Mouse (Mus musculus): ENCODE data around the gene Arhgef28. TPM values are rescaled to one million over a fixed set of nuclear protein-coding genes. Genes with fewer than 3 reads are reported as not detected.

Arhgef28 gene
- total and polyA plus RNA-seq, 3 experiments = 0.11 TPM; not detected in 2

DNA sequence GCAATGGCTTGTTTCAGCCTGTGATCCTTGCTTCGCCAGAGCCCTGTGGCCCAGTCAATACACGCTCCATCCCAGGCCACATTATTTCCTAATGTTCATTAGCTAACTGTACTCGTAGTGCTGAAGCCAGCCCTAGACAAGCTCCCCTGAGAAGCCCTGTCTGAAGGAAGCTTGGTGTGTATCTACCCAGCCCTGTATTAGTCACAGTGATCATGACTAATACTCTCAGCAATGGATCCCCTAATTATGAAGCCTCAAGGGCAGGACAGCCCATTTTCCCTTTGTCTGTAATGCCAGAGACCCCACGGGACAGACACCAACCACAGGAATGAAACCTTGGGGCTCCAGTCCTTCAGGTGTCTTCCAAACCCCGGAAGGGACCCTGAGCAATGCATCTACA, 73.3 kb downstream of the Arhgef28 start:
- no peaks in the 10 kb centered on the region for H3K9me3 ChIP-seq (replicated peaks)
- no peak for DNase-seq (ENCODE audit: low spot score)
- TF ChIP-seq GATA1 (IDR thresholded peaks at IDR 0.05; ENCODE audit: borderline replicate concordance, low read length) (no peak), GATA2 (IDR thresholded peaks at IDR 0.05; ENCODE audit: borderline replicate concordance, low read depth, low read length) (no peak), POLR2AphosphoS5 (IDR thresholded peaks at IDR 0.05; ENCODE audit: insufficient replicate concordance, low read depth, low read length) (no peak), TAL1 (conservative IDR thresholded peaks at IDR 0.05; ENCODE audit: low read depth, low read length) (no peak), CTCF (IDR thresholded peaks at IDR 0.05; ENCODE audit: low read depth, low read length) (no peak)

DNA sequence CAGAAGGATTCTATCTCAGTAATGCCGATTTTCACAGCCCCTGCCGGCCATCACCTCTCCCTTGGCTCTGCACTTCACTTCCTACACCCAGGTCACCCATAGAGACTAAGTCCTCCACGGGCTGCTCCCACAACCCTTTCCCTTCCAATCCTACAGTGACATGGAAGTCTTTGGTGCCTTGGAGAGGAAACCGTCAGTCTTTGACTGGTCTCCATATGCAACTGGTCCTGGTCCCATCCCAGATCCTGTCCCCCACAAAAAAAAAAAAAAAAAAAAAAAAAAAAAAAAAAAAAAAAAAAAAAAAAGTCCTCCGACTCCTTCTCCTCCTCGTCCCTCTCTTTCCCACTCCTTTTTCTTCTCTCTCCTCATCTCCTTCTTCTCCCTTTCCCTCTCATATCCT, 74.0 kb downstream of the Arhgef28 start:
- Histone ChIP-seq H3K4me1 (ENCODE audit: insufficient read depth, low read depth, low read length) (no peaks in the 10 kb centered on the region), H3K9me3 (replicated peaks) (no peaks in the 10 kb centered on the region), H3K36me3 (replicated peaks) (no peaks in the 10 kb centered on the region), H3K27me3 (ENCODE audit: insufficient read depth, low read length) (no peaks in the 10 kb centered on the region), H3K4me3 (ENCODE audit: low read depth, low read length) (no peak overlapping the region)
- no peak for ATAC-seq (ENCODE audit: extremely low read depth, insufficient number of reproducible peaks, low FRiP score, poor library complexity, severe bottlenecking)
- TF ChIP-seq TAL1 (conservative IDR thresholded peaks at IDR 0.05; ENCODE audit: low read depth, low read length) (no peak), GATA2 (IDR thresholded peaks at IDR 0.05; ENCODE audit: borderline replicate concordance, low read depth, low read length) (no peak), POLR2AphosphoS5 (IDR thresholded peaks at IDR 0.05; ENCODE audit: insufficient replicate concordance, low read depth, low read length) (no peak), CTCF (IDR thresholded peaks at IDR 0.05; ENCODE audit: low read depth, low read length) (no peak), GATA1 (IDR thresholded peaks at IDR 0.05; ENCODE audit: borderline replicate concordance, low read length) (no peak)
- DNase-seq (ENCODE audit: low spot score) = no peak

More for the DNA sequence above, 73.3 kb downstream of the Arhgef28 start:
- no peaks in the 10 kb centered on the region for H3K4me1 ChIP-seq (ENCODE audit: insufficient read depth, low read depth, low read length)
- ATAC-seq (ENCODE audit: extremely low read depth, insufficient number of reproducible peaks, low FRiP score, poor library complexity, severe bottlenecking) = no peak
- no peak overlapping the region for H3K4me3 ChIP-seq (ENCODE audit: low read depth, low read length)
- no peaks in the 10 kb centered on the region for H3K27me3 ChIP-seq (ENCODE audit: insufficient read depth, low read length)
- H3K36me3 ChIP-seq (replicated peaks) = no peaks in the 10 kb centered on the region

DNA sequence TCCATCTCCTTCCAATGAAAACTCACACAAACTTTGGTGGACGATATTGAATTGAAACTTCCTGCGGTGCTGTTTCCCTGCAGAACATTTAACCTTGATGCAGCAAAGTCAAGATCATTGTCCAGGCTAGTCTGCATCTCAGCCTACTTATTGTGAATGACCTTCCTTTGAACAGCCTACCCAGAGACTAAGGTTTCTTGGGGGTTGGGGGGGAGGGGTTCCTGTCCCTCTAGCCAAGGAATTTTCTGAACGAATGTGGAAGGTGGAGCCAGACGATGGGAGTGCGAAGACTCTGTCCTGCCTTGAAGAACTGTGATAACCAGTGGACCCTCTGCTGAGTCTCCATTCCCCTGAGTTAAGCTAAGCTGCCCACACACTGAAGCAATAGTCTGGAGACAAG, 80.6 kb downstream of the Arhgef28 start:
- DNase-seq (ENCODE audit: low spot score) = no peak
- no peak for TF ChIP-seq GATA2 (IDR thresholded peaks at IDR 0.05; ENCODE audit: borderline replicate concordance, low read depth, low read length)
- H3K4me3 ChIP-seq (ENCODE audit: low read depth, low read length) = no peak overlapping the region
- no peaks in the 10 kb centered on the region for H3K9me3 ChIP-seq (replicated peaks)
- H3K36me3 ChIP-seq (replicated peaks) = no peaks in the 10 kb centered on the region
- H3K4me1 ChIP-seq (ENCODE audit: insufficient read depth, low read depth, low read length) = no peaks in the 10 kb centered on the region
- ATAC-seq (ENCODE audit: extremely low read depth, insufficient number of reproducible peaks, low FRiP score, poor library complexity, severe bottlenecking) = no peak
- H3K27me3 ChIP-seq (ENCODE audit: insufficient read depth, low read length) = peaks cover 18% of the 10 kb centered on the region

DNA sequence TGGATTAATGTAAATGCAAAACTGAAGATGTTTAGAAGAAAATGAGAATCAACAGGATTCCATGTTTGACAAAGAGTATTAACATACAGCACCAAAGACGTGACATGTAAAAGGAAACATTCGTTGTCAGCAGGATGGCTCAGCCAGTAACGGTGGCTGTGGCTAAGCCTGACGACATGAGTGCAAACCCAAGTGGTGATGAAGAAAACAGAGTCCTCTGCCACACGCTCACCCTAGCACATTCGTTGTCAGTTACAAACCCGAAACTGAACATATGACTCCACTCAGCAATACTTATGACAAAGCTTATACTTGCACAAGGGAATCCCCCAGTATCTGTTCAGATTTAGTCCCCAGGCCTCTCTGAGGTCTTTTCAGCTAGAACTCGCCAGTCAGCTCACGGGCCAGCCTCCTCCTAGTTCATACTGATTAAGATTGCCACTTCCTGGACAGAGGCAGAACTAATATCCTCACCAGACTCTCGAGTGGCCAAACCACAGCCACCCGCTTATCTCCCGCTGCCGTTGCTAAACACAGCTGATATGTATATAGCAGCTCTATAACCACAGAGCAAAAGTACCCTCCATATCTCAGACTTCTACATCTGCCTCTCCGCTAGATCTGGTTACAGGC, 82.0 kb downstream of the Arhgef28 start:
- no peak for ATAC-seq (ENCODE audit: extremely low read depth, insufficient number of reproducible peaks, low FRiP score, poor library complexity, severe bottlenecking)
- no peaks in the 10 kb centered on the region for H3K4me1 ChIP-seq (ENCODE audit: insufficient read depth, low read depth, low read length)
- TF ChIP-seq POLR2AphosphoS5 (IDR thresholded peaks at IDR 0.05; ENCODE audit: insufficient replicate concordance, low read depth, low read length) (no peak), CTCF (IDR thresholded peaks at IDR 0.05; ENCODE audit: low read depth, low read length) (no peak)
- no peaks in the 10 kb centered on the region for H3K9me3 ChIP-seq (replicated peaks)
- no peak for DNase-seq (ENCODE audit: low spot score)
- H3K36me3 ChIP-seq (replicated peaks) = no peaks in the 10 kb centered on the region
- no peak overlapping the region for H3K4me3 ChIP-seq (ENCODE audit: low read depth, low read length)
- H3K27me3 ChIP-seq (ENCODE audit: insufficient read depth, low read length) = peaks cover 18% of the 10 kb centered on the region

DNA sequence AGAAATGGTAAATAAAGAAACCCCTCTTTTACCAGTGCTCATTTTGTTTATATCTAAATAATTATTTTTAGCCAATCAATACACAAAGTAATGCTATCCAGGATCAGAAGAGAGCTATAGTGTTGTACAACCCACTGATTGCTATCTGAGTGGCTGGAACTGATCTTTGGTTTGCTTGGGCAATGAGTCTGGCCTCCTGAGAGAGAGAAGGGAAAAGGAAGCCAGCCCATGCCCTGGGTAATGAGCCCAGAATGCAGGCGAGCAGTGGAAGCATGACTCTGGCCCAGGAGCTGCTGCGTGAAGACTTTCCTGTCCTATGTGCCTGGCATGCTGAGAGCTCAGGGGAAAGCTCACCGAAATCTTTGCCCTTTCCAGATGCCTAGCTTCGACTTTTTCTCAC, 83.5 kb downstream of the Arhgef28 start:
- TF ChIP-seq GATA1 (IDR thresholded peaks at IDR 0.05; ENCODE audit: borderline replicate concordance, low read length) (no peak), GATA2 (IDR thresholded peaks at IDR 0.05; ENCODE audit: borderline replicate concordance, low read depth, low read length) (no peak), CTCF (IDR thresholded peaks at IDR 0.05; ENCODE audit: low read depth, low read length) (no peak)
- ATAC-seq (ENCODE audit: extremely low read depth, insufficient number of reproducible peaks, low FRiP score, poor library complexity, severe bottlenecking) = no peak
- H3K27me3 ChIP-seq (ENCODE audit: insufficient read depth, low read length) = peaks cover 18% of the 10 kb centered on the region

DNA sequence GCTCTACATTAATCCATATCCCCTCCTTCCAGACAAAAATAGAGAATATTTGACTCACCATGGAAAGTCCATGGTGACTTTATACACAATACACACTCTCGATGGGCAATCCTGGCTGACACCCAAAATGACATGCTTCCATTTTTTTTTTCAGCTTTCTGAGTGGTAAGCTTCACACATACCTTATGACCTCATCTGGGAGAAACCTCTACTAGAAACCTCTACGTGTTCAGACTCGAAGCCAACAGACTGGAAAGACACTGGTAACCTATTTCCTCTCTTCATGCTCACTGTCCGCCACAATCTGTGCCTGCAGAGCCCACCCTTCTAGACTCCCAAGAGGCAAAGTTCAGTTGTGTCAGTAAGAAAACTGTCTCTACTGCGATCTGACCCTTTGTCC, 84.2 kb downstream of the Arhgef28 start:
- H3K27me3 ChIP-seq (ENCODE audit: insufficient read depth, low read length) = peaks cover 18% of the 10 kb centered on the region
- H3K9me3 ChIP-seq (replicated peaks) = no peaks in the 10 kb centered on the region
- TF ChIP-seq GATA1 (IDR thresholded peaks at IDR 0.05; ENCODE audit: borderline replicate concordance, low read length) (no peak), GATA2 (IDR thresholded peaks at IDR 0.05; ENCODE audit: borderline replicate concordance, low read depth, low read length) (no peak), TAL1 (conservative IDR thresholded peaks at IDR 0.05; ENCODE audit: low read depth, low read length) (no peak), CTCF (IDR thresholded peaks at IDR 0.05; ENCODE audit: low read depth, low read length) (no peak), POLR2AphosphoS5 (IDR thresholded peaks at IDR 0.05; ENCODE audit: insufficient replicate concordance, low read depth, low read length) (no peak)
- H3K36me3 ChIP-seq (replicated peaks) = no peaks in the 10 kb centered on the region
- no peak overlapping the region for H3K4me3 ChIP-seq (ENCODE audit: low read depth, low read length)
- ATAC-seq (ENCODE audit: extremely low read depth, insufficient number of reproducible peaks, low FRiP score, poor library complexity, severe bottlenecking) = no peak
- H3K4me1 ChIP-seq (ENCODE audit: insufficient read depth, low read depth, low read length) = no peaks in the 10 kb centered on the region
- DNase-seq (ENCODE audit: low spot score) = no peak

More for the DNA sequence above, 83.5 kb downstream of the Arhgef28 start:
- Histone ChIP-seq H3K9me3 (replicated peaks) (no peaks in the 10 kb centered on the region), H3K36me3 (replicated peaks) (no peaks in the 10 kb centered on the region), H3K4me3 (ENCODE audit: low read depth, low read length) (no peak overlapping the region), H3K4me1 (ENCODE audit: insufficient read depth, low read depth, low read length) (no peaks in the 10 kb centered on the region)
- DNase-seq (ENCODE audit: low spot score) = no peak

DNA sequence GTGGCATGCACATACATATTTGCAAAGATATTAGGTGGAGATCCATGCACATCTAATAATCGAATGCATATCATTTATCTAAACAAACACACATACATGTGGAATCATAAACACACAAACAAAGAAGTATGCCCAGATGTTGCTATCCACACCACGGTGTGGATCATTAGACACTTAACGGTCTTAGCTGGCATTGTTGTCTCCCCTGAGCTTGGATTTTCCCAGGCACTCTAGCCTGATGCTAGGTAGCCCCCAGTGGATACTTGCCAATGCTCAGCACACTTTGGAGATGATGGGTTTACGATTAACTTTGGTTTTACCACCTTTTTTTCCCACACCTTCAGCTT, 85.1 kb downstream of the Arhgef28 start:
- ATAC-seq (ENCODE audit: extremely low read depth, insufficient number of reproducible peaks, low FRiP score, poor library complexity, severe bottlenecking) = no peak
- Histone ChIP-seq H3K4me1 (ENCODE audit: insufficient read depth, low read depth, low read length) (no peaks in the 10 kb centered on the region), H3K9me3 (replicated peaks) (no peaks in the 10 kb centered on the region)

More for the DNA sequence above, 85.1 kb downstream of the Arhgef28 start:
- H3K27me3 ChIP-seq (ENCODE audit: insufficient read depth, low read length) = peaks cover 14% of the 10 kb centered on the region
- TF ChIP-seq GATA2 (IDR thresholded peaks at IDR 0.05; ENCODE audit: borderline replicate concordance, low read depth, low read length) = no peak
- TF ChIP-seq POLR2AphosphoS5 (IDR thresholded peaks at IDR 0.05; ENCODE audit: insufficient replicate concordance, low read depth, low read length) = no peak
- TF ChIP-seq TAL1 (conservative IDR thresholded peaks at IDR 0.05; ENCODE audit: low read depth, low read length) = no peak
- TF ChIP-seq GATA1 (IDR thresholded peaks at IDR 0.05; ENCODE audit: borderline replicate concordance, low read length) = no peak
- TF ChIP-seq CTCF (IDR thresholded peaks at IDR 0.05; ENCODE audit: low read depth, low read length) = no peak
- H3K4me3 ChIP-seq (ENCODE audit: low read depth, low read length) = no peak overlapping the region
- no peaks in the 10 kb centered on the region for H3K36me3 ChIP-seq (replicated peaks)
- no peak for DNase-seq (ENCODE audit: low spot score)
